Mouse (Mus musculus): ENCODE measurements around the gene Plscr1.

Gene Plscr1

GRCm38 (mm10) chr9:92253585-92254321, 4.2 kb downstream of the Plscr1 start:
- DNase-seq (ENCODE audit: low read depth, low spot score), result no peak

GRCm38 (mm10) chr9:92260481-92261159, 11.1 kb downstream of the Plscr1 start:
- no peak for DNase-seq (ENCODE audit: low read depth, low spot score)

- DNase-seq (ENCODE audit: low read depth, low spot score), result no peak
Measured at GRCm38 (mm10) chr9:92265719-92266118, 16.2 kb downstream of the Plscr1 start.

GRCm38 (mm10) chr9:92266558-92267171, 17.1 kb downstream of the Plscr1 start:
- DNase-seq (ENCODE audit: low read depth, low spot score), result no peak

DNA sequence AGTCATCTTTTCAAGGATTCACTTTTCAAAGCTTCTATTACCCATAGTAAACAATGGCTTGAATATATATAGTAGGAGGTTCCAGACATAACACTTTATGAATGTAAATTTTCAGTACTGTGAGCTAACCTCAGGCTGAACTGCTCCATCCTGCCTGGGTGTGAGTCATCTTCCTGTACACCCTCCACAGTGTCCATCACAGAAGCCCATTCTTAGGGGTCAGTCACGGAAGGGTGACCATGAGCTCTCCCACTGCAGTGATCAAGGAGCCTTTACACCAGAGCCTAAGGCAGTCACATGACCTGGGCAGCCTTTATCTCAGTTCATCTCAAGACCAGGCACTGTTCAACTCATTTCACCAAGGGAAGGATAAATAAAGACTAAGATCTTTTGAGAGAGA, 18.2 kb downstream of the Plscr1 start:
- no peak for DNase-seq (ENCODE audit: low read depth, low spot score)

DNA sequence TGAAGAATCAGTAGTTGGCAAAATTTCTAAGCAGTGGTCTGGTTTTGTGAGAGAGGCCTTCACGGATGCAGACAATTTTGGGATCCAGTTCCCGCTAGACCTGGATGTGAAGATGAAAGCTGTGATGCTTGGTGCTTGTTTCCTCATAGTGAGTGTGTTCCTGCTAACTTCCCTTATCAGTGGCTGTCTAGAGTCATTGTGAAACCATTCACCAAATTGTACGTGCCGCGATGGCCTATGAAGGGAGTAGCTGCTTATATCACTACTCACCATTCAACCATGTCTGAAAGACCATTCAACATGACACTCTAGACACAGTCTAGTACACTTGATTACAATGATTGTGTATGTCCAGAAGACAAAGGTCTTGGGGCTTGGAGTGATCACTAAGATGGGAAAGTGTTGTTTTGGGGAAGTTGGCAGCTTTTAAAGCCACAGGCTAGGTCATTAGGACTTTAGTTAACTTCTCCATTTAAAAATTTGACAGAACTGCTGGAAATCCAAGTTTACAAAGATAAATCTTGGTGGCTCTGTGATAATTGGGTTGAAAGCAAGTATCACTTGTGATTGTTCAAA, 20.4 kb downstream of the Plscr1 start:
- no peak for DNase-seq (ENCODE audit: low read depth, low spot score)

DNA sequence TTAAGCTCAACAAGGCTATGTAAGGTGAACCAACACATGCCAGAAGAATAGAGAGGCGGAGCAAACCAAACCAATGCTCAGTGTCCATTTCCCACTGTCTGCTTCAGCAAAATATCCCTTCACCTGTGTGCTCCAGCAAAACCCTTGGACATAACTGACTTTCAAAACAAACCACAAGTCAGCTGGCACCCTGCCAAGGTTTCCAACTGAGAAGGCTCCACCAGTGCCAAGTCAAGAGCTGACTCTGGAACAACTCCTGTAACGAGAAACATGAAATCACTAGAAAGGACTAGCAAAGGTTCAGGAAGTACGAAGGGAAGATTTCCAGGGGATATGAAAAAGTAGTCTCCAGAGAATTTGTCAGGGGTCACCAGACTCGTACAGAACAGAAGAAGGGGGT, 21.4 kb downstream of the Plscr1 start:
- DNase-seq (ENCODE audit: low read depth, low spot score), result peak; percentile 35

- DNase-seq (ENCODE audit: low read depth, low spot score), result no peak
Measured at GRCm38 (mm10) chr9:92272650-92273049, 23.1 kb downstream of the Plscr1 start.

GRCm38 (mm10) chr9:92273271-92273670, 23.7 kb downstream of the Plscr1 start:
- DNase-seq (ENCODE audit: low read depth, low spot score), result no peak

- no peak for DNase-seq (ENCODE audit: low read depth, low spot score)
Measured at GRCm38 (mm10) chr9:92273956-92274762, 24.6 kb downstream of the Plscr1 start.

- peak; percentile 10 for DNase-seq (ENCODE audit: low read depth, low spot score)
Measured at GRCm38 (mm10) chr9:92275486-92276207, 26.1 kb downstream of the Plscr1 start, which contains the start of gene Plscr2. Gene Plscr2, plus strand, starts transcription at chr9:92275602.

GRCm38 (mm10) chr9:92276360-92276759, 26.8 kb downstream of the Plscr1 start:
- no peak for DNase-seq (ENCODE audit: low read depth, low spot score)

DNA sequence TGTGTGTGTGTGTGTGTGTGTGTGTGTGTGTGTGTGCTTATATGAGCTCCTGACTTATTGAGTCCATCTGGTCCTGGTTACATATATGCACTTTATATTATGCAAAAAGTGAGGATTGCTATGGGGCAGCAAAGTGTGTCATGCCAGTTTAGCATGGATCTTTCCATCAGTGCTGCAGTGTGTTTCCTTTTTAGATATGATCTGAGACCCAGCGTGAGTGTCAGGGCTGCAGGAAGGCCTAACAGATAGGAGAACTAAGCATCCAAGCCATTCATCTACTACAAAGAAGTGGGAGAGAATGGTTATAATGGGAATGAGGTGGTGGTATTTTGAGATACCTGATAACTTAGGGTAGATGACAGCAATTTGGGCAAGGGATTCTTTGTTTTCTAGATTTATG, 30.5 kb downstream of the Plscr1 start:
- DNase-seq (ENCODE audit: low read depth, low spot score), result no peak

DNA sequence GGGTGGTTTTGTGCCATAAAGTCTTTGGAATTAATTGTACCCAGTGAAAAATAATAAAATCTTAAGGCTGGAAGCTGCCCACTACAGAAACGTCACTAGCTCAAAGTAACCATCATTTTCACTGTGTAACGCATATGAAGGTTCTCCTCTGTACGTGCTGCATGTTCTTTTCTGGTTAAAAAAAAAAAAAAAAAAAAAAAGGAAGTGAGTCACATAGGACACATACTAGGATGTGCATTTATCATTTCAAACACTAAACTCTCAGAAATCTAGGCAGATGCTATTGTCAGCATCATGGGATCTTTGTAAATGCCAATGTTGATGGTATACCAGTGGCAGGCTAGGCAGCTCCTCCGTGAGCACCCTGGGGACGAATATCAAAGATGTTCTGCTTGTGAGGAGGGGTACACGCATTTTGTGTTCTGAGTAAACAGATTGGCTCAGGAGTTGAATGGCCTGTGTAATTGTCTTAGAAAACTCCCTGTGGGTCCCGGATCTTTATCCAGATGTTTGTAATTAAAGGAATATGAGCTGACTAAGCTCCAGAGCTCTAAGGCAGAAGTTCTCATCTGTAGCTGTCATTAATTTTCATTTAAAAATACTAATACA, 33.1 kb downstream of the Plscr1 start:
- no peak for DNase-seq (ENCODE audit: low read depth, low spot score)

- no peak for DNase-seq (ENCODE audit: low read depth, low spot score)
Measured at GRCm38 (mm10) chr9:92289675-92290074, 40.1 kb downstream of the Plscr1 start.

DNA sequence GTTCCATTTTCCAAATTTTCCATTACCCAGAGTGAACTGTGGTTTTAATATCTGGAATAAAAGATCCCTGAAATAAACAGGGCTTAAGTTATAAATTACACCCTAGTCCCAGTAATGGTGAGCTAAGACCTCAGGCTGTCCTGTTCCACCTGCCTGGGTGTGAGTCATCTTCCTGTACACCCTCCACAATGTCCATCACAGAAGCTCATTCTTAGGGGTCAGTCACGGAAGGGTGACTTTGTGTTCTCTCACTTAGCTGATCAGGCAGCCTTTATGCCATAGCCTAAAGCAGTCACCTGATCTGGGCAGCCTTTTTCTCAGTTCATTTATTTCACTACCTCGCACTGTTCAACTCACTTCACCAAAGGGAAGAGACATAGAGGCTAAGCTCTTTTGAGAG, 42.6 kb downstream of the Plscr1 start:
- DNase-seq (ENCODE audit: low read depth, low spot score), result no peak

DNA sequence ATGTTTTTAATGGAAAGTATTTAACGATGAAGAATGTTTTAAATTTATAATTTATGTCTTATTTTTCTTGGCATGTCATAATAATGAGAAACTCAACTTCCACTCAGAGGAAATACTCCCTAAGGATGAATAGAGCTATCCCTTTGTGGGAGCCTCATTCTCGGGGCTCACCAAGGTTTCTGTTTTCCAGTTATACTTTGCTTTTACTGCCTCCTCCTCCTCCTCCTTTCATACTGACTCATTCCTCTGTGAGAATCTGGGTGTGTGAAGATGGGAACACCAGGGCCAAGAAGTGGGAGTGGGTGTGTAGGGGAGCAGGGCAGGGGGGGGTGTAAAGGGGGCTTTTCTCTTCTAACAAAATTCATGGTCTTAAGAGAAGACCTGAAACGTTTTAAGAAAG, 43.4 kb downstream of the Plscr1 start:
- peak; percentile 31 for DNase-seq (ENCODE audit: low read depth, low spot score)

DNA sequence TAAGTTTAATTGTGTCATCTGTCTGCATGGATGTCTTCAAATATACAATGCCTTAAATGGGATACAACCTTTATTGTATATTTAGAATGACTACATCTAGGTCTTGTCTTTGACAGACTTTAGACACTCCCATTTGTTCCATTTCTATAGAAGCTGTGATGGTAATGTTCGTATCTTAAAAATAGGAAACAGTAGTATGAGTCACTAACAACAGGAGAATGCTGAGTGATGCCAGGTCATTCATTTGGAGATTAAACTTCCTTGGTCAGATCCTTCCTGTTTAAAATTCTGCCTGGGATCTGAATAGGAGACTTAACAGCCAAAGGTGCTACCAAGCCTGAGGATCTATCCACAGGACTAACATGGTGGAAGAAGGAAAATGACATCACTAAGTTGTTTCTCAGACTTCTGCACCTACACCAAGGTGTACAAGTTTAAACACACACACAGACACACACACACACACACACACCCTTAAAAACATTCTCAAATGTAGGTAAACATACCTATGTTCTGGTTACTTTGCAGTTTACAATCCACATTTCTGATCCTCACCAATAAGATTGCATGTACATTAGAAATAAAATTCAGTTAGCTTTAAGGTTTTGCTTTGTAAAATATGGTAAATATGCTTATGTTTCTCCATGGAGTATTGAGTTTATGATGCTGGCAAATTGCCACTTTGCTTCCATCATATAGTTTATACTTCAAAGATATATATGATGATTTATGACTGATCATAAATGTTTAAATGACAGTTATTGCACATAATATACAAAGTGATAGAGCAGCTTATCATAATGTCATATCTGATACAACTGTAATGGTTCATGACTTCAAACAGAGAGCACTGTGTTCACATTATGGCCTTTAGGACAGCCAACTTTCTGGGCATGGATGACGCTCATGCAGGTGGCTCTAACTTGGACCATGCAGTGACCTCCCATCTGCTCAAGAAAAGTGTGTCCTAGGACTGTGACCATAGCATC, 44.3 kb downstream of the Plscr1 start:
- DNase-seq (ENCODE audit: low read depth, low spot score), result no peak

DNA sequence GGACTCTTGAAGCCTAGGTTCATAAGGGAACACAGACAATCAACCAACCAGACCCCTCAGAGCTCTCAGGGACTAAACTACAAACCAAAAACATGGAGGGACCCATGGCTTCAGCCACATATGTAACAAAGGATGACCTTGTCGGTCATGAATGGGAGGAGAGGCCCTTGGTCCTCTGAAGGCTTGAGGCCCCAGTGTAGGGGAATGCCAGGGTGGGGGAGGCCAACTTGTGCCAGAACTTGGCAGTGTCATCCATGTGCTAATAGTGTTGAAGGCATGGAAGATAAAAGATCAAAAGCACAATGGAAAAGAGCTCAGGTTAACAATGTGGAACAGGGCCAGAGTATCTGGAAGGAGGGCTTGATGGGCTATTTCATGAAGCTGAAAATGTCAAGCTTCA, 48.7 kb downstream of the Plscr1 start:
- DNase-seq (ENCODE audit: low read depth, low spot score), result no peak
